Mouse (Mus musculus) ES-Bruce4 (cell line): Measurements from ENCODE around the gene Maml2. TPM values are rescaled to one million over a fixed set of nuclear protein-coding genes. Genes with fewer than 3 reads are reported as not detected.

Experiments used
- H3K27ac ChIP-seq: 2 replicates; pipeline ENCODE4 v1.5.1; 2012; ENCODE audit warnings: low read length, inconsistent platforms; ENCODE audit not compliant: insufficient read depth
- H3K27me3 ChIP-seq: 2 replicates; pipeline ENCODE4 v1.6.1; 2012; ENCODE audit warnings: mild to moderate bottlenecking, low read length, inconsistent platforms; ENCODE audit not compliant: control insufficient read depth, poor library complexity, insufficient read depth, severe bottlenecking
- H3K36me3 ChIP-seq: 2 replicates; pipeline ENCODE4 v1.6.1; 2012; ENCODE audit warnings: inconsistent platforms, mild to moderate bottlenecking, low read length, moderate library complexity; ENCODE audit not compliant: control insufficient read depth, poor library complexity, insufficient read depth, severe bottlenecking
- H3K4me1 ChIP-seq: one replicate; pipeline ENCODE4 v1.8.1; 2011; ENCODE audit warnings: low read length; ENCODE audit not compliant: control insufficient read depth, insufficient read depth
- H3K4me3 ChIP-seq: 2 replicates; pipeline ENCODE4 v1.5.1; 2011; ENCODE audit warnings: low read depth, mild to moderate bottlenecking, low read length
- H3K9ac ChIP-seq: 2 replicates; pipeline ENCODE4 v1.6.1; 2012; ENCODE audit warnings: low read depth, mild to moderate bottlenecking, inconsistent platforms; ENCODE audit not compliant: poor library complexity, severe bottlenecking
- H3K9me3 ChIP-seq: replicated peaks from 2 replicates; pipeline ENCODE4 v1.6.1; 2012; ENCODE audit warnings: mild to moderate bottlenecking, low read length, inconsistent platforms; ENCODE audit not compliant: control insufficient read depth, poor library complexity, insufficient read depth, severe bottlenecking
- CTCF ChIP-seq: IDR thresholded peaks from one replicate; pipeline ENCODE4 v1.8.1; 2011; ENCODE audit warnings: low read depth, low read length
- EP300 ChIP-seq: IDR thresholded peaks from 2 replicates; pipeline ENCODE4 v1.6.1; 2011; ENCODE audit warnings: low read depth, low read length; ENCODE audit not compliant: insufficient read depth
- POLR2A ChIP-seq: IDR thresholded peaks from one replicate; pipeline ENCODE4 v1.8.1; 2011; ENCODE audit warnings: low read length; ENCODE audit not compliant: insufficient read depth
- polyA plus RNA-seq: library from polyadenylated mRNA; stranded (reverse); fragments of >200 nt; gene quantifications from 2 replicates; pipeline ENCODE4 v1.2.4, GENCODE M21; 2011; ENCODE audit warnings: low read depth; ENCODE audit not compliant: missing spikeins, insufficient read depth, insufficient read length

Maml2 gene
- polyA plus RNA-seq, 1 experiment, result 1.4 TPM

GRCm38 (mm10) chr9:13574059-13574458 is 276.3 kb downstream of the Maml2 start:
- Histone ChIP-seq H3K27me3 (no peaks in the 10 kb centered on the region), H3K27ac (no peak overlapping the region), H3K4me3 (no peak overlapping the region), H3K36me3 (no peaks in the 10 kb centered on the region), H3K4me1 (no peaks in the 10 kb centered on the region), H3K9me3 (no peaks in the 10 kb centered on the region), H3K9ac (no peak overlapping the region)
- TF ChIP-seq CTCF (no peak), EP300 (no peak), POLR2A (no peak)

- no peaks in the 10 kb centered on the region for H3K36me3 ChIP-seq
- no peaks in the 10 kb centered on the region for H3K9me3 ChIP-seq
- no peaks in the 10 kb centered on the region for H3K4me1 ChIP-seq
- H3K9ac ChIP-seq, result no peak overlapping the region
- TF ChIP-seq EP300 (no peak), CTCF (no peak), POLR2A (no peak)
- H3K27ac ChIP-seq, result no peak overlapping the region
- H3K27me3 ChIP-seq, result no peaks in the 10 kb centered on the region
- no peak overlapping the region for H3K4me3 ChIP-seq
These were observed 277.2 kb downstream of the Maml2 start for GRCm38 (mm10) chr9:13574913-13575312.

- no peak overlapping the region for H3K27ac ChIP-seq
- no peaks in the 10 kb centered on the region for H3K9me3 ChIP-seq
- H3K36me3 ChIP-seq, result no peaks in the 10 kb centered on the region
- no peaks in the 10 kb centered on the region for H3K4me1 ChIP-seq
- no peaks in the 10 kb centered on the region for H3K27me3 ChIP-seq
- no peak overlapping the region for H3K4me3 ChIP-seq
- TF ChIP-seq CTCF, result no peak
- TF ChIP-seq POLR2A, result no peak
- no peak for TF ChIP-seq EP300
- H3K9ac ChIP-seq, result no peak overlapping the region
These were observed 279.4 kb downstream of the Maml2 start for GRCm38 (mm10) chr9:13577150-13577549.

GRCm38 (mm10) chr9:13581184-13581583 is 283.4 kb downstream of the Maml2 start:
- Histone ChIP-seq H3K9me3 (no peaks in the 10 kb centered on the region), H3K9ac (no peak overlapping the region), H3K4me1 (no peaks in the 10 kb centered on the region), H3K36me3 (no peaks in the 10 kb centered on the region), H3K4me3 (no peak overlapping the region), H3K27ac (no peak overlapping the region), H3K27me3 (no peaks in the 10 kb centered on the region)
- TF ChIP-seq EP300 (no peak), CTCF (no peak), POLR2A (no peak)

GRCm38 (mm10) chr9:13583952-13584351 is 286.2 kb downstream of the Maml2 start:
- H3K9ac ChIP-seq, result no peak overlapping the region
- TF ChIP-seq POLR2A (no peak), CTCF (no peak), EP300 (no peak)
- no peaks in the 10 kb centered on the region; the same call in 1 of the 2 replicates for H3K27me3 ChIP-seq
- H3K4me1 ChIP-seq, result no peaks in the 10 kb centered on the region
- no peak overlapping the region for H3K4me3 ChIP-seq
- no peaks in the 10 kb centered on the region for H3K36me3 ChIP-seq
- H3K9me3 ChIP-seq, result no peaks in the 10 kb centered on the region
- H3K27ac ChIP-seq, result no peak overlapping the region

GRCm38 (mm10) chr9:13584435-13584834 is 286.7 kb downstream of the Maml2 start:
- no peak for TF ChIP-seq EP300
- no peak for TF ChIP-seq CTCF
- TF ChIP-seq POLR2A, result no peak
- H3K27ac ChIP-seq, result no peak overlapping the region

More at GRCm38 (mm10) chr9:13584435-13584834, 286.7 kb downstream of the Maml2 start:
- H3K4me3 ChIP-seq, result no peak overlapping the region
- H3K9me3 ChIP-seq, result no peaks in the 10 kb centered on the region
- no peak overlapping the region for H3K9ac ChIP-seq
- H3K36me3 ChIP-seq, result no peaks in the 10 kb centered on the region
- no peaks in the 10 kb centered on the region; the same call in 1 of the 2 replicates for H3K27me3 ChIP-seq
- H3K4me1 ChIP-seq, result no peaks in the 10 kb centered on the region
